Comparison of ENCODE assay signal across 20 mouse cellular contexts in the genomic region with DNA sequence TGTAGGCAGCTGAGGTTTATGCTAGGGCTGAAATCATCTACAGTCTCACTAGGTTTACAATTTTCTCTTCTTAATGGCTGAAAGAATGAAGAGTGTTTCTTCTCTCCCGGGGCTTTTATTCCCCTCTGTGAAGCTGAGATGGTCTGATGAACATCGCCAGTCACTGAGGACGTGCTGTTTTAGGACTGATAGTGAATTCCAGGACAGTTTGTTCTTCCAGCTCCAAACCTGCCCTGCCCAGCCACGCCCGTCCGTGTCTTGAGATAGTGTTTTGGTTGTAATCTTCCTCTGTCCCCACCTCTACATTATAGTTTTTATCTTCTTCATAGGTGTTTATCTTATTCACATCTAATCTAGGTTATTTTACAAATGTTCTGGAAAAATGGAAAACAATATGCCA.
"Had no signal": no experiment of that assay in that cellular context is flagged by ENCODE, and none has a peak within 500 bp of the region (broad histone marks: within the 10 kb centered on the region; RNA-seq: fewer than 3 reads in every experiment).

No protein-coding gene starts in this region.

- H3K4me2 ChIP-seq: intestine, embryonic 15.5 days; lung, embryonic 15.5 days; midbrain, embryonic 13.5 days; neural tube, embryonic 13.5 days; stomach, embryonic 15.5 days had no signal

- H3K4me3 ChIP-seq: intestine, embryonic 15.5 days; lung, embryonic 15.5 days; megakaryocyte, embryonic 14.5 days; midbrain, embryonic 10.5 days; midbrain, embryonic 13.5 days; myocyte; neural tube, embryonic 13.5 days; stomach, embryonic 15.5 days had no signal

- DNase-seq: kidney, adult 11 months; kidney, adult 8-10 months; kidney, postnatal 14 days; kidney, postnatal 4 days; lung, adult 18-20 months; lung, postnatal 10 days; lung, postnatal 36 days; retina, postnatal 1 day; right cerebral cortex, postnatal 25 days; spleen, adult 18-20 months; thymus, postnatal 25 days had no signal

- H3K9ac ChIP-seq: intestine, embryonic 15.5 days; lung, embryonic 15.5 days; midbrain, embryonic 13.5 days; neural tube, embryonic 13.5 days; stomach, embryonic 15.5 days had no signal

- H3K9me3 ChIP-seq: intestine, embryonic 15.5 days; lung, embryonic 15.5 days; megakaryocyte, embryonic 14.5 days; midbrain, embryonic 10.5 days; midbrain, embryonic 13.5 days; stomach, embryonic 15.5 days had no signal

- H3K27ac ChIP-seq: intestine, embryonic 15.5 days; lung, embryonic 15.5 days; midbrain, embryonic 10.5 days; midbrain, embryonic 13.5 days; neural tube, embryonic 13.5 days; stomach, embryonic 15.5 days had no signal

- ATAC-seq: intestine, embryonic 15.5 days; midbrain, embryonic 13.5 days; midbrain, embryonic 16.5 days had no signal

- H3K4me1 ChIP-seq: intestine, embryonic 15.5 days; lung, embryonic 15.5 days; megakaryocyte, embryonic 14.5 days; midbrain, embryonic 10.5 days; midbrain, embryonic 13.5 days; neural tube, embryonic 13.5 days; stomach, embryonic 15.5 days had no signal

- H3K27me3 ChIP-seq: intestine, embryonic 15.5 days; lung, embryonic 15.5 days; megakaryocyte, embryonic 14.5 days; midbrain, embryonic 13.5 days; neural tube, embryonic 13.5 days; stomach, embryonic 15.5 days had no signal

- H3K36me3 ChIP-seq: intestine, embryonic 15.5 days; lung, embryonic 15.5 days; midbrain, embryonic 10.5 days; midbrain, embryonic 13.5 days; neural tube, embryonic 13.5 days; stomach, embryonic 15.5 days had no signal
